Mouse (Mus musculus) bone marrow, adult 2 months (tissue): ENCODE measurements around the gene Trnp1. TPM values are rescaled to one million over a fixed set of nuclear protein-coding genes. Genes with fewer than 3 reads are reported as not detected.

Source experiments
- H3K27ac ChIP-seq: fragments of 200-500 bp; 2 replicates; pipeline ENCODE4 v1.5.1; 2012; ENCODE audit warnings: low read depth, mild to moderate bottlenecking, control low read depth, inconsistent platforms, low read length; ENCODE audit not compliant: control insufficient read depth, poor library complexity, insufficient read depth
- H3K4me1 ChIP-seq: fragments of 200-500 bp; 2 replicates; pipeline ENCODE4 v1.6.1; 2011; ENCODE audit warnings: low read length; ENCODE audit not compliant: control insufficient read depth, insufficient read depth
- H3K4me3 ChIP-seq: fragments of 200-500 bp; replicated peaks from 2 replicates; pipeline ENCODE3; 2011; ENCODE audit warnings: mild to moderate bottlenecking, low read depth, low read length, control low read depth; ENCODE audit not compliant: control insufficient read depth
- CTCF ChIP-seq: fragments of 200-500 bp; IDR thresholded peaks from 2 replicates; pipeline ENCODE4 v1.5.1; 2011; ENCODE audit warnings: low read length, control low read depth; ENCODE audit not compliant: control insufficient read depth, insufficient read depth
- POLR2A ChIP-seq: fragments of 200-500 bp; IDR thresholded peaks from 2 replicates; pipeline ENCODE4 v1.6.1; 2011; ENCODE audit warnings: low read depth, mild to moderate bottlenecking, control low read depth, low read length, borderline replicate concordance; ENCODE audit not compliant: control insufficient read depth
- WGBS: fragments of 180-500 bp; shearing (Covaris S2); methylation state at CpG from one replicate; pipeline ENCODE4 v1.1.7; 2018; 5-methylcytosine and 5-hydroxymethylcytosine counted together
- polyA plus RNA-seq: library from polyadenylated mRNA; stranded (reverse); fragments of >200 nt; gene quantifications from 2 replicates; pipeline ENCODE4 v1.2.4, GENCODE M21; 2011; ENCODE audit warnings: low replicate concordance; ENCODE audit not compliant: missing spikeins, insufficient read depth, insufficient read length

The Trnp1 gene
- polyA plus RNA-seq, 1 experiment, result 3.9 TPM

DNA sequence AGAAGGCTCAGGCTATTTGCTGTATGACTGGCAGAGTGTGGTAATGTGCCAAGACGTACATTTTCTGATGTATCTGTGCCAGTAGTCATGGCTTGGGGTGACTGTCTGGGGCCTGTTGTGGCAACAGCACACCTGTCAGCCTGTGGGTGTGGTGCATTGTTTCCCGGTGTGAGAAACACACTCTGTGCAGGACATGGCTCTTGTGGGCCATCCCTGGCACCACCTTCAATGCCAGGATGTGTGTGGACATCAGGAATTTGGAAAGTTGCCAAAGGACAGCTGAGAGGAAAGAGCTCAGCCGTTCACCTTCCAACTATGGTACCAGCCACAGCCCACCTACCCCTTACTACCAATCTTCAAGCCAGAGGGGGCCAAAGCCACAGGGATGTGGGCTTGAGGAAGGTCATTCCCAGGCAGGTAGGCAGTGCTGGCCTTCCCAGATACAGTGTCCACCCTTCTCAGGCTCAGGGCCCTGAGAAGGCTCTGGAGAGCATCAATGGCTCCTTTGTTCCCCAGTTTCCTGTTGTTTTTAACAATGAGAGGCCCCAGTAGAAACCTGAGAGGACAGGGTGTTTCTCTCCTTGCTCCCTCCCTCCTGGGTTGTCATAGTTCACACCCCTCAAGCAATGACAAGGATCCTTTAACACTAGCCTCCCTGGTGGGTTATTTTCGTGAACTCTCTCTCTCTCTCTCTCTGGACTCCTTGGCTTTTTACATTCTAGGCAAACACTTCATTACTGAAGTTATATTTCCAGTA lies 8.7 kb downstream of the Trnp1 start:
- Histone ChIP-seq H3K4me1 (no peaks in the 10 kb centered on the region), H3K4me3 (no peak overlapping the region), H3K27ac (no peak overlapping the region)
- 74% methylated on average over 4 of the region's 4 CpGs for WGBS
- no peak for TF ChIP-seq POLR2A
- no peak for TF ChIP-seq CTCF

- 78% methylated on average over 20 of the region's 20 CpGs for WGBS
- no peak overlapping the region for H3K4me3 ChIP-seq
- no peak for TF ChIP-seq CTCF
- no peak for TF ChIP-seq POLR2A
- no peaks in the 10 kb centered on the region for H3K4me1 ChIP-seq
- no peak overlapping the region for H3K27ac ChIP-seq
Observed at GRCm38 (mm10) chr4:133488619-133489392, 9.5 kb downstream of the Trnp1 start.

- 90% methylated on average over 26 of the region's 26 CpGs for WGBS
- no peak for TF ChIP-seq CTCF
- no peak for TF ChIP-seq POLR2A
- Histone ChIP-seq H3K4me1 (no peaks in the 10 kb centered on the region), H3K4me3 (no peak overlapping the region), H3K27ac (no peak overlapping the region)
Observed at GRCm38 (mm10) chr4:133486673-133487357, 11.5 kb downstream of the Trnp1 start.

DNA sequence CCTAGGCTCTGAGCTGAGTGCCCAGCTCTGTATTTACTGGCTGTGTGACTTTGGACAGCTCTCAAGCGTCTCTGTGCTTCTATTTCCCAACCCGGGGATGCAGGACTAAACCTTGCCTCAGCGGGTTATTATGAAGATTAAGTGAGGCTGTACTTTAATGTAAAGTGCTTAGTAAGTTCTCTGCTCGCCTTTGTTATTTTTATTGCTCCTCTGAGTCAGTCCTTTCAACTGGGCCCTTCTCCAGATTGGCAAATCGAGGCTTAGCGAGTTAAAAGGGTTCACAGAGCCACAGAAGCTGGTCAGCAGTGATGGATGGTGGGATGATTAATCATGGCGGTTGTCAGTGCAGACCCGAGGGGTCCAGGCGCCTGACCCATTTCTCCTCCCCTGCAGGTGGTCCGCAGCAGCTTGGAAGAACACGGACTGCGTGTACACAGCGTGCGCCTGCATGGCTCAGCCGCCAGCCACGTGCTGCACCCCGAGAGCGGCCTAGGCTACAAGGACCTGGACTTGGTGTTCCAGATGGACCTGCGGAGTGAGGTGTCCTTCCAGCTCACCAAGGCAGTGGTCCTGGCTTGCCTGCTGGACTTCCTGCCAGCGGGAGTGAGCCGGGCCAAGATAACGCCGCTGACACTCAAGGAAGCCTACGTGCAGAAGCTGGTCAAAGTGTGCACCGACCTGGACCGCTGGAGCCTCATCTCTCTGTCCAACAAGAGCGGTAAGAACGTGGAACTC lies 12.5 kb downstream of the Trnp1 start:
- Histone ChIP-seq H3K4me1 (no peaks in the 10 kb centered on the region), H3K27ac (no peak overlapping the region), H3K4me3 (no peak overlapping the region)
- no peak for TF ChIP-seq POLR2A
- TF ChIP-seq CTCF, result no peak
- 86% methylated on average over 28 of the region's 28 CpGs for WGBS

- no peak for TF ChIP-seq CTCF
- no peak for TF ChIP-seq POLR2A
- no peak overlapping the region for H3K27ac ChIP-seq
- no peak overlapping the region for H3K4me3 ChIP-seq
- WGBS, result 18% methylated on average over 22 of the region's 22 CpGs
- no peaks in the 10 kb centered on the region; the same call in 1 of the 2 replicates for H3K4me1 ChIP-seq
Observed at GRCm38 (mm10) chr4:133484266-133485025, 13.9 kb downstream of the Trnp1 start.

- WGBS, result 79% methylated on average over 3 of the region's 3 CpGs
- TF ChIP-seq CTCF (no peak), POLR2A (no peak)
- no peak overlapping the region for H3K27ac ChIP-seq
Observed at GRCm38 (mm10) chr4:133482479-133482878, 15.9 kb downstream of the Trnp1 start.

DNA sequence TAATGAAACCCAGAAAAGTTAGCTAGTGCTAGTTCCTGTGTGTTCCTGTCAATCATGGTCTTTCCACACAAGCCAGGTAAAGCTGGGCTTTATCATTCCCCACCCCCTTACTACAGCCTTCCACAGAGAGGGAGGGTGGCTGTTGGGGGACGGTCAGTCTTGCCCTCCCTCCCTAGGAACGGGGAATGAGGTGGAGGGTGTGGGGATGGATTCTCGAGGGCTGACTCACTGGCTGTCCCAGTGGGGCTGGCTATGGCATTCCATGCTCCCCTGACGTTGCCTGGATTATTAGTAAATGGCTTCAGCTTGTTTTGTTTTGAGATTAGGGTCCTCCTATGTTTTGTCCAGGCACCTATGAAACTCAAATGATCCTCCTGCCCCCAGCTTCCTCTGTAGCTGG lies 16.9 kb downstream of the Trnp1 start:
- Histone ChIP-seq H3K27ac (no peak overlapping the region), H3K4me3 (no peak overlapping the region), H3K4me1 (no peaks in the 10 kb centered on the region; the same call in 1 of the 2 replicates)
- TF ChIP-seq CTCF (no peak), POLR2A (no peak)
- 61% methylated on average over 4 of the region's 4 CpGs for WGBS

More at GRCm38 (mm10) chr4:133482479-133482878, 15.9 kb downstream of the Trnp1 start:
- no peaks in the 10 kb centered on the region; the same call in 1 of the 2 replicates for H3K4me1 ChIP-seq
- no peak overlapping the region for H3K4me3 ChIP-seq
